Mouse (Mus musculus): ENCODE results near the gene Rinl.

- TF ChIP-seq CTCF (conservative IDR thresholded peaks at IDR 0.05; ENCODE audit: insufficient read depth, insufficient read length, low read depth, low read length) (0 out of 2 replicates have a peak, but pooled peaks have one; percentile 10), POLR2A (IDR thresholded peaks at IDR 0.05; ENCODE audit: low read depth, low read length) (no peak)
Observed at GRCm38 (mm10) chr7:28825686-28826401, 37.1 kb downstream of the Rinl start.
